Mouse (Mus musculus): ENCODE results near the gene Itm2c.

The Itm2c gene

DNA sequence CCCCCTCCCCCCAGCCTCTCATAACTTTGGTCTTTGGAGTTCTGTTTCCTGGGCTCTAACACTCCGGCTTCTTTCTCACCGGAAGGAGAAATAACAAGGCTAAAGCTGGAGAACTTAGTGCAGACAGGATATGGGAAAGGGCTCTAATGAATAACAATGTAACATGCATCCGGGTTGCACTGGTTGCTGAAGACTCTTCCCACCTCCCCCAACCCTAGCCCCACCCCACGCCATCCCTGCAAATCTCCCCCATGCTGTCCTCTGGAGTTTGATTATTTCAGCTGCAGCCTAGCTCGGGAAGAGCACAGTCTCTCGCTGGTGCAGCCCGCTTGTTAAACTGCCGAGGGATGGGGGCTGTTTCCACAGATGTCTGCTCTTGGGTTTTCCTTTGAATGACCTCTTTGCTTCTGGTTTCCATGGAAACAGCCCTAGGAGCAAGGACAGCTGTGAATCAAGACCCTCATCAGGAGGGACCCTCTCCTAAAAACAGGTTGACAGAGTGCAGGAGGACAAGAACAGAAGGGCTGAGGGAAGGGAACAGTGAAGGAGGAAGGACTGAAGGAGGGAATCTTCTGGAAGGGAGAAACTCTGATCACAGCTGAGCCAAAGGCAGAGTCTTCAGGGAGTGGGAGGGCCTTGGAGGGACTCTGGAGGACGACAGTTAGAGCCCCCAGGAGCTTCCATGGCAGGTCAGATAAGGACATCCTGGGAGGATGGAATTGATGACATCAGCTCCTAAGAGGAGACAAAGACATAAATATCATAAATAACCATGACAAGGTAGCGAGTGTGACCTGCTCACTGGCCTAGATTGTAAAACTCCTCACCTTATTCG, 39.8 kb downstream of the Itm2c start:
- DNase-seq (ENCODE audit: low spot score in 2 of 2): no peak

GRCm38 (mm10) chr1:85934560-85934959, 40.5 kb downstream of the Itm2c start:
- no peak for DNase-seq (ENCODE audit: low spot score in 2 of 2)

- DNase-seq (ENCODE audit: low spot score in 2 of 2): peak; percentile 20 to 39
Observed at GRCm38 (mm10) chr1:85935148-85935852, 41.2 kb downstream of the Itm2c start.

GRCm38 (mm10) chr1:85936265-85936664, 42.2 kb downstream of the Itm2c start:
- DNase-seq (ENCODE audit: low spot score in 2 of 2): no peak

DNA sequence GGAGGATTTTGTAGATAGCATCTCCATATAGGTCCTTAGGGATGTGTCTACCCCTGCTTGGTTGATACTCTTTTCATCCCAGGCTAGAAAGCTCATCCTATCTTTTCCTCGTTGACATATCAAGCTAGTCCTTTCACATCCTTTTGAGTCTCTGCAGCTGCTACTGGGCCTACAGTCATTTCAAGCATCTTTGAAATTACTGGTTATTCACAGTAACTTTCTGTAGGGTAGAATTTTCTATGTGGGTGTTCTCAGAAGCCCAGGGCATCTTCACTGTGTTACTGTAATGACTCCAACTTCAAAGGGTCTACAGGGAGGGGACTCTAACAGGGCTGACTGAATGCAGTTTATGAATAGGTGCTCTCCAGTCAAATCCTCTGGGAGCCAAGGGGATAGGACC, 43.2 kb downstream of the Itm2c start:
- no peak for DNase-seq (ENCODE audit: low spot score in 2 of 2)

- DNase-seq (ENCODE audit: low spot score in 2 of 2): no peak
Observed at GRCm38 (mm10) chr1:85942318-85942717, 48.2 kb downstream of the Itm2c start.

GRCm38 (mm10) chr1:85949085-85949684, 55.1 kb downstream of the Itm2c start:
- DNase-seq (ENCODE audit: low spot score in 2 of 2): no peak

- no peak for DNase-seq (ENCODE audit: low spot score in 2 of 2)
Observed at GRCm38 (mm10) chr1:85955150-85955549, 61.1 kb downstream of the Itm2c start.

GRCm38 (mm10) chr1:85957290-85957689, 63.2 kb downstream of the Itm2c start:
- DNase-seq (ENCODE audit: low spot score in 2 of 2): no peak

- no peak for DNase-seq (ENCODE audit: low spot score in 2 of 2)
Observed at GRCm38 (mm10) chr1:85957942-85958619, 64.0 kb downstream of the Itm2c start.
